14 mouse cellular contexts compared by ENCODE assay signal in the genomic region with DNA sequence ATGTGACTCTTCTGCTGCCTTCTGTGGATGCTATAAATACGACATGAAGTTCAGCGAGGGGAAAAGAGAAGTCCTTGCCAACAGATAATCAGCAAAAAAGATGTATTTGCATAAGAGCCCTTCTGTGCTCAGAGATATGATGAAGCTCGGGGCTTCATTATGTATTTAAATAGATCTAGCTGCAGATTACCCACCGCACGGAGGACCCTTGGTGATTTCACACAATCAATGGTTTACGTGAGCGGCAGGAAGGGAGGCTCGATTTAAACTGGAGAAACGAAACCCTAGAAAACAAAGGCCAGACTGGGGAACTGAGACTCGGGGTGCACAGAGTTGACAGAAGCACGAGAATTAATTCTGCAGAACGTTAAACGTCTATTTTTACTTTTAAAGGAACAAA.
DNase-seq lines count a peak whose midpoint lies in the region; ATAC-seq and TF ChIP-seq lines count a peak whose summit lies in the region.
"Had no signal": no experiment of that assay in that cellular context is flagged by ENCODE, and none has a peak within 500 bp of the region (broad histone marks: within the 10 kb centered on the region; RNA-seq: fewer than 3 reads in every experiment).

No protein-coding gene starts in this region.

- H3K27ac ChIP-seq in forebrain, embryonic 15.5 days (replicated peaks) = peak overlapping the region; percentile 28; the same call in 1 of the 2 replicates
- no peak overlapping the region for H3K27ac ChIP-seq in forebrain, embryonic 12.5 days
- H3K27ac ChIP-seq in liver, adult 2 months (replicated peaks; ENCODE audit: insufficient read depth, low read depth, low read length) = no peak overlapping the region
- H3K27ac ChIP-seq in cortical plate, adult 2 months (ENCODE audit: insufficient read depth, low read length) = peak overlapping the region; percentile 55; the same call in 1 of the 2 replicates
- H3K27ac ChIP-seq: gastrocnemius, adult 2 months; intestine, embryonic 15.5 days had no signal

- no peak overlapping the region for H3K4me3 ChIP-seq in forebrain, embryonic 15.5 days
- H3K4me3 ChIP-seq in forebrain, embryonic 12.5 days (replicated peaks) = no peak overlapping the region
- no peak overlapping the region for H3K4me3 ChIP-seq in liver, adult 2 months (ENCODE audit: insufficient read depth, low read depth, low read length)
- H3K4me3 ChIP-seq in cortical plate, adult 2 months (ENCODE audit: insufficient read depth, low read length) = no peak overlapping the region
- H3K4me3 ChIP-seq: gastrocnemius, adult 2 months; intestine, embryonic 15.5 days; myocyte had no signal

- H3K27me3 ChIP-seq in forebrain, embryonic 15.5 days = no peaks in the 10 kb centered on the region
- no peaks in the 10 kb centered on the region for H3K27me3 ChIP-seq in forebrain, embryonic 12.5 days
- no peaks in the 10 kb centered on the region for H3K27me3 ChIP-seq in liver, adult 2 months (ENCODE audit: control insufficient read depth, insufficient read depth, low read length)
- H3K27me3 ChIP-seq: intestine, embryonic 15.5 days had no signal

- no peak overlapping the region for H3K9ac ChIP-seq in forebrain, embryonic 15.5 days (replicated peaks)
- no peak overlapping the region for H3K9ac ChIP-seq in forebrain, embryonic 12.5 days
- H3K9ac ChIP-seq in liver, adult 2 months (ENCODE audit: low read depth, low read length) = no peak overlapping the region
- H3K9ac ChIP-seq: intestine, embryonic 15.5 days had no signal

- no peaks in the 10 kb centered on the region for H3K9me3 ChIP-seq in forebrain, embryonic 15.5 days
- peaks cover under 1% of the 10 kb centered on the region; the same call in 1 of the 2 replicates for H3K9me3 ChIP-seq in forebrain, embryonic 12.5 days
- H3K9me3 ChIP-seq: intestine, embryonic 15.5 days had no signal

- H3K4me2 ChIP-seq in forebrain, embryonic 15.5 days (replicated peaks) = no peak overlapping the region
- H3K4me2 ChIP-seq in forebrain, embryonic 12.5 days = no peak overlapping the region
- H3K4me2 ChIP-seq: intestine, embryonic 15.5 days had no signal

- no peak for TF ChIP-seq CTCF in liver, adult 2 months (IDR thresholded peaks at IDR 0.05; ENCODE audit: low read depth, low read length)
- no peak for TF ChIP-seq CTCF in cortical plate, adult 2 months (IDR thresholded peaks at IDR 0.05; ENCODE audit: extremely low read depth, insufficient read depth, low read length)

- 55% methylated on average over 13 of the region's 13 CpGs for WGBS in forebrain, embryonic 15.5 days
- WGBS in forebrain, embryonic 12.5 days = 71% methylated on average over 13 of the region's 13 CpGs
- WGBS in liver, adult 2 months = 72% methylated on average over 13 of the region's 13 CpGs

- peak; percentile 20 for DNase-seq in liver, adult 2 months (ENCODE audit: extremely low read depth, low read depth, low spot score)
- no peak for DNase-seq in liver
- DNase-seq in kidney, adult 18-20 months = no peak
- no peak for DNase-seq in adrenal gland, adult 2 months
- DNase-seq: gastrocnemius, adult 2 months; kidney, postnatal 4 days; thymus, adult 2 months had no signal

- no peak for TF ChIP-seq POLR2A in liver, adult 2 months (IDR thresholded peaks at IDR 0.05; ENCODE audit: extremely low read depth, insufficient read depth, low read length)
- TF ChIP-seq POLR2A in cortical plate, adult 2 months (IDR thresholded peaks at IDR 0.05; ENCODE audit: extremely low read depth, insufficient read depth, low read length) = no peak

- ATAC-seq in forebrain, embryonic 15.5 days (replicated peaks) = no peak
- ATAC-seq in forebrain, embryonic 12.5 days (ENCODE audit: low FRiP score) = no peak
- peak; percentile 47 for ATAC-seq in megakaryocyte progenitor cell, adult 5-6 weeks (replicated peaks; ENCODE audit: poor library complexity)
- ATAC-seq: intestine, embryonic 15.5 days; lung, postnatal 0 days had no signal

- no peaks in the 10 kb centered on the region for H3K79me2 ChIP-seq in liver, adult 2 months (ENCODE audit: control insufficient read depth, insufficient read depth, low read length)

- H3K4me1 ChIP-seq in forebrain, embryonic 15.5 days = peaks cover 14% of the 10 kb centered on the region
- peaks cover 27% of the 10 kb centered on the region for H3K4me1 ChIP-seq in forebrain, embryonic 12.5 days
- no peaks in the 10 kb centered on the region for H3K4me1 ChIP-seq in liver, adult 2 months (ENCODE audit: control insufficient read depth, insufficient read depth, low read length)
- peaks cover 2% of the 10 kb centered on the region; the same call in 1 of the 2 replicates for H3K4me1 ChIP-seq in cortical plate, adult 2 months (ENCODE audit: control insufficient read depth, insufficient read depth, low read length)
- H3K4me1 ChIP-seq: intestine, embryonic 15.5 days had no signal

- peaks cover 5% of the 10 kb centered on the region; the same call in 1 of the 2 replicates for H3K36me3 ChIP-seq in forebrain, embryonic 15.5 days
- peaks cover 24% of the 10 kb centered on the region for H3K36me3 ChIP-seq in forebrain, embryonic 12.5 days (replicated peaks)
- no peaks in the 10 kb centered on the region for H3K36me3 ChIP-seq in liver, adult 2 months (ENCODE audit: control insufficient read depth, insufficient read depth, low read length)
- H3K36me3 ChIP-seq: intestine, embryonic 15.5 days had no signal

Comparison
In these comparisons a context has a peak if more than half of its experiments do, and no peak if none do; other contexts are left out.
1. H3K27ac ChIP-seq: peak in forebrain, embryonic 15.5 days (single experiment) and cortical plate, adult 2 months (single experiment); none in forebrain, embryonic 12.5 days (single experiment) and liver, adult 2 months (single experiment).